Mouse (Mus musculus) ES-Bruce4 (cell line): ENCODE results near the gene Stra6l. TPM values are rescaled to one million over a fixed set of nuclear protein-coding genes. Genes with fewer than 3 reads are reported as not detected.

ENCODE experiments used
- H3K27ac ChIP-seq: 2 replicates; pipeline ENCODE4 v1.5.1; 2012; ENCODE audit warnings: low read length, inconsistent platforms; ENCODE audit not compliant: insufficient read depth
- H3K27me3 ChIP-seq: 2 replicates; pipeline ENCODE4 v1.6.1; 2012; ENCODE audit warnings: mild to moderate bottlenecking, low read length, inconsistent platforms; ENCODE audit not compliant: control insufficient read depth, poor library complexity, insufficient read depth, severe bottlenecking
- H3K36me3 ChIP-seq: 2 replicates; pipeline ENCODE4 v1.6.1; 2012; ENCODE audit warnings: inconsistent platforms, mild to moderate bottlenecking, low read length, moderate library complexity; ENCODE audit not compliant: control insufficient read depth, poor library complexity, insufficient read depth, severe bottlenecking
- H3K4me1 ChIP-seq: one replicate; pipeline ENCODE4 v1.8.1; 2011; ENCODE audit warnings: low read length; ENCODE audit not compliant: control insufficient read depth, insufficient read depth
- H3K4me3 ChIP-seq: 2 replicates; pipeline ENCODE4 v1.5.1; 2011; ENCODE audit warnings: low read depth, mild to moderate bottlenecking, low read length
- H3K9ac ChIP-seq: 2 replicates; pipeline ENCODE4 v1.6.1; 2012; ENCODE audit warnings: low read depth, mild to moderate bottlenecking, inconsistent platforms; ENCODE audit not compliant: poor library complexity, severe bottlenecking
- H3K9me3 ChIP-seq: replicated peaks from 2 replicates; pipeline ENCODE4 v1.6.1; 2012; ENCODE audit warnings: mild to moderate bottlenecking, low read length, inconsistent platforms; ENCODE audit not compliant: control insufficient read depth, poor library complexity, insufficient read depth, severe bottlenecking
- CTCF ChIP-seq: IDR thresholded peaks from one replicate; pipeline ENCODE4 v1.8.1; 2011; ENCODE audit warnings: low read depth, low read length
- EP300 ChIP-seq: IDR thresholded peaks from 2 replicates; pipeline ENCODE4 v1.6.1; 2011; ENCODE audit warnings: low read depth, low read length; ENCODE audit not compliant: insufficient read depth
- POLR2A ChIP-seq: IDR thresholded peaks from one replicate; pipeline ENCODE4 v1.8.1; 2011; ENCODE audit warnings: low read length; ENCODE audit not compliant: insufficient read depth
- polyA plus RNA-seq: library from polyadenylated mRNA; stranded (reverse); fragments of >200 nt; gene quantifications from 2 replicates; pipeline ENCODE4 v1.2.4, GENCODE M21; 2011; ENCODE audit warnings: low read depth; ENCODE audit not compliant: missing spikeins, insufficient read depth, insufficient read length

Gene Stra6l
- polyA plus RNA-seq, 1 experiment, result 0.84 TPM

DNA sequence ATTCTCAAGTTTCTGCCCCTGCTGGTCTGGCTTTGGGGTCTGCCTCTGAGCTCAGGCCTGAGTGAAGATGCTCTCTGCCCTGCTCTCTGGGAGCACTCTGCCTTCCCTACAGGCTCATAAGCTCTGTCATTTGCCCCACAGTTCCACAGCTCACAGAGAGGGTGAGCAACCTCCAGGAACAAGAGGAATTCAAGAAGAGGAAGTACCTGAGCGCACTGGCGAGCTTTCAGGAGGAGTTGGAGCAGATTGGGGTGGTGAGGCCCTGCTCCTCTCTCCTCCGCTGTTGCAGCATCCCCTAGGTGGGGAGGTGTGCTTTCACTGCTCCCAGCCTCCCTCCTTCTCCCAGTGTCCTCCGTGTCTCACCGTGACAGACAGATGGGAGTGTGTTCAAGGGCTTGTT lies 49.9 kb downstream of the Stra6l start:
- H3K4me1 ChIP-seq, result peaks cover 2% of the 10 kb centered on the region
- H3K36me3 ChIP-seq, result no peaks in the 10 kb centered on the region
- no peaks in the 10 kb centered on the region for H3K9me3 ChIP-seq
- TF ChIP-seq EP300, result no peak
- TF ChIP-seq CTCF, result no peak
- no peak for TF ChIP-seq POLR2A
- H3K4me3 ChIP-seq, result no peak overlapping the region
- H3K27ac ChIP-seq, result no peak overlapping the region
- H3K9ac ChIP-seq, result no peak overlapping the region
- H3K27me3 ChIP-seq, result no peaks in the 10 kb centered on the region

DNA sequence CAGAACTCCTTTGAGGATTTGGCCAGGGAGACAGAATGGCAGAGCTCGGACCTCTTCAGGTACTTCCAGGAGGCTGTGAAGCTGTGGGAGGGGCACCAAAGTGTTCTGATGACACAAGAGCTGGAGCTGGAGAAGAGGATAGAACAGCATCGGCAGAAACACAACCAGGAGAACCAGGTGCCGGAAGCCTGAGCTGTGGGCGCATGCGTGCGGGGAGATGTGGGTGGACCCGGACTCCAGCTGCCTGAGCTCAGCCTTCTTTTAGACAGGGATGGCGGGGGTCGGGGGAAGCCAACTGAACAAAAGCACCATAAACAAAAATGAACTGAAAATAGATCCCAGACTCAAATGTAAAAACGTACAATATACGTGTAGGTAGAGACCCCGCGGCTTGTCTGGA lies 60.8 kb downstream of the Stra6l start:
- no peak overlapping the region for H3K4me3 ChIP-seq
- no peaks in the 10 kb centered on the region for H3K36me3 ChIP-seq
- no peak overlapping the region for H3K9ac ChIP-seq
- no peaks in the 10 kb centered on the region for H3K9me3 ChIP-seq
- no peaks in the 10 kb centered on the region for H3K27me3 ChIP-seq
- no peaks in the 10 kb centered on the region for H3K4me1 ChIP-seq
- H3K27ac ChIP-seq, result no peak overlapping the region
- TF ChIP-seq CTCF (no peak), POLR2A (no peak), EP300 (no peak)

GRCm38 (mm10) chr4:45909924-45910323 lies 61.5 kb downstream of the Stra6l start:
- Histone ChIP-seq H3K27ac (no peak overlapping the region), H3K4me3 (no peak overlapping the region), H3K27me3 (no peaks in the 10 kb centered on the region), H3K9me3 (no peaks in the 10 kb centered on the region), H3K4me1 (no peaks in the 10 kb centered on the region), H3K9ac (no peak overlapping the region), H3K36me3 (no peaks in the 10 kb centered on the region)
- no peak for TF ChIP-seq POLR2A
- no peak for TF ChIP-seq EP300
- TF ChIP-seq CTCF, result no peak

- no peak overlapping the region for H3K9ac ChIP-seq
- no peak overlapping the region for H3K4me3 ChIP-seq
- H3K9me3 ChIP-seq, result no peaks in the 10 kb centered on the region
- H3K27ac ChIP-seq, result no peak overlapping the region
- H3K4me1 ChIP-seq, result no peaks in the 10 kb centered on the region
- no peaks in the 10 kb centered on the region for H3K36me3 ChIP-seq
- no peaks in the 10 kb centered on the region for H3K27me3 ChIP-seq
- TF ChIP-seq POLR2A, result no peak
- no peak for TF ChIP-seq CTCF
- no peak for TF ChIP-seq EP300
Observed at GRCm38 (mm10) chr4:45911256-45911655, 62.8 kb downstream of the Stra6l start.

GRCm38 (mm10) chr4:45911876-45912275 lies 63.4 kb downstream of the Stra6l start:
- H3K27me3 ChIP-seq, result no peaks in the 10 kb centered on the region
- no peak for TF ChIP-seq EP300
- TF ChIP-seq CTCF, result no peak
- TF ChIP-seq POLR2A, result no peak
- H3K9ac ChIP-seq, result no peak overlapping the region
- no peaks in the 10 kb centered on the region for H3K36me3 ChIP-seq
- no peaks in the 10 kb centered on the region for H3K4me1 ChIP-seq
- no peaks in the 10 kb centered on the region for H3K9me3 ChIP-seq
- H3K4me3 ChIP-seq, result no peak overlapping the region
- no peak overlapping the region for H3K27ac ChIP-seq

DNA sequence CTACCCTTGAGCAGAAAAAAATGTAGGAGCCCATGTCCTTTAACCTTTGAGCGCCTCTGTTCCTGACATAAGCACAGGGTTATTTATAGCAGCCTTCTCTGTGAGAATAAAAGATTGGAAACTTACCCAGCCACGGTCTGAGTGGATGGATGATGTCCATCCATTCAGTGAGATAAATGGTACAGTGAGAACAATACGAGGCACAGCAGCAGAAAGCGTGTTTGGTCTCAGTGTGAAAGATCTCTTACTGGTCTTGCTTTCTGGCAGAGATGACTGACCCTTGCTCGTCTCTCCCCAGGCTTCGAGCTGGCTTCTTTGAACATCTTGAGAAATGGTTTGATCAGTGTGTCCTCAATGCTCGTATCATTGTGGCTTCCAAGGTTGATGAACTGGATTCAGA lies 68.6 kb downstream of the Stra6l start:
- no peak for TF ChIP-seq CTCF
- no peak for TF ChIP-seq POLR2A
- TF ChIP-seq EP300, result no peak
- H3K4me3 ChIP-seq, result no peak overlapping the region
- no peaks in the 10 kb centered on the region for H3K4me1 ChIP-seq
- H3K36me3 ChIP-seq, result no peaks in the 10 kb centered on the region
- H3K27me3 ChIP-seq, result no peaks in the 10 kb centered on the region
- H3K27ac ChIP-seq, result no peak overlapping the region
- H3K9ac ChIP-seq, result no peak overlapping the region
- no peaks in the 10 kb centered on the region for H3K9me3 ChIP-seq
